Mouse (Mus musculus): ENCODE data around the gene Gphn. TPM values are rescaled to one million over a fixed set of nuclear protein-coding genes. Genes with fewer than 3 reads are reported as not detected.

Gphn gene
- polyA plus RNA-seq, 1 experiment from 2014 or later: 14.6 TPM

DNA sequence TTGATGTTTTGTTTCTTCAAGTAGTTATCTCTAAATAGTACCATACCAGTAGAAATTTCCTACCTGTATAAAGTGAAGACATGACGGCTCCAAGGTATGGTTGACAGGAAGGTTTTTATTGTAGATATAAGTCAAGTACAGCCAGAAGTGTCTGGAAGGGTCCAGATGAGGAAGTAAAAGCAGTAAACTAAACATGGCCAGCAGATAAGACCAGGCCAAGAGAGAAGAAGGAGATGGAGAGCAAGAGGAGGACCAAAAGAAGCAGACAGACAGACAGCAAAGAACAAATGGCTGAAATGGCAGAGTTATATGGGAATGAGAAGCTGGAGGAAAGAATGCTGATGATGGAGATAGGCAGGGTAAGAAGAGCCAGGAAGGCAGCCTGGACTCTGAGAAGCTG, 419.1 kb downstream of the Gphn start:
- TF ChIP-seq CTCF (IDR thresholded peaks at IDR 0.05; ENCODE audit: low read depth) (no peak), EP300 (optimal IDR thresholded peaks at IDR 0.05) (no peak)
- whole genome bisulfite sequencing: 86% methylated on average over 1 of the region's 1 CpGs
- H3K9me3 ChIP-seq (ENCODE audit: control insufficient read depth, low read length): no peaks in the 10 kb centered on the region
- no peak overlapping the region for H3K4me2 ChIP-seq (replicated peaks; ENCODE audit: low read depth)
- no peaks in the 10 kb centered on the region for H3K27me3 ChIP-seq (ENCODE audit: control insufficient read depth, insufficient read depth, low read length)
- no peak overlapping the region for H3K9ac ChIP-seq (ENCODE audit: low read length)
- no peak for ATAC-seq (ENCODE audit: low FRiP score, low TSS enrichment)
- H3K4me1 ChIP-seq (replicated peaks; ENCODE audit: control insufficient read depth, insufficient read depth): no peaks in the 10 kb centered on the region
- no peaks in the 10 kb centered on the region for H3K36me3 ChIP-seq (ENCODE audit: control insufficient read depth, insufficient read depth, low read length)
- DNase-seq (ENCODE audit: low spot score): no peak
- H3K27ac ChIP-seq (replicated peaks): no peak overlapping the region
- no peak overlapping the region for H3K4me3 ChIP-seq (ENCODE audit: low read depth, low read length)

DNA sequence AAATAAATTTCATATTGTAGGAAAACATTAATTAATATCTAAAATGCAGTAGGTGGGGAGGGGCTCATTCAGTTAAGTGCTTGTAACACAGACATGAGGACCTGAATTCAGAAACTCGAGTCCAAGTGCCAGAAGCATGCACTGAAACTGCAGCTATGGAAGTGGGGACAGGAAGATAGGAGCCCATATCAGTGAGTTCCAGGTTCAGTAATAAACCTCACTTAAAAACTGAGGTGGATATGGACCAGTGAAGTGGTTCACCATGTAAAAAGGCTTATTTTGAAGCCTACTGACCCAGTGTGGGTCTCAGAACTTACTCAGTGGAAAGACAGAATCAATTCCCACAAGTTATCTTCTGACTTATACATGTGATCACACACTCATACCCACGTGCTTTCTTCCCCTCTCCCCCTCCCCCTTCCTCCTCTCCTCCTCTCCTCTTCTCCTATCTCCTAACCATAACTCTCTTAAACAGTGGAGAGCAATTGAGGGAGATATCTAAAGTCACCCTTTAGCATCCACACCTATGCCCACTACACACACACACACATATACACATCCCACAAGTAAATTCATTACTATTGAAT, 433.6 kb downstream of the Gphn start:
- no peak for DNase-seq (ENCODE audit: low spot score)
- TF ChIP-seq CTCF (IDR thresholded peaks at IDR 0.05; ENCODE audit: low read depth): no peak
- no peak for TF ChIP-seq EP300 (optimal IDR thresholded peaks at IDR 0.05)
- WGBS: 51% methylated on average over 2 of the region's 2 CpGs

DNA sequence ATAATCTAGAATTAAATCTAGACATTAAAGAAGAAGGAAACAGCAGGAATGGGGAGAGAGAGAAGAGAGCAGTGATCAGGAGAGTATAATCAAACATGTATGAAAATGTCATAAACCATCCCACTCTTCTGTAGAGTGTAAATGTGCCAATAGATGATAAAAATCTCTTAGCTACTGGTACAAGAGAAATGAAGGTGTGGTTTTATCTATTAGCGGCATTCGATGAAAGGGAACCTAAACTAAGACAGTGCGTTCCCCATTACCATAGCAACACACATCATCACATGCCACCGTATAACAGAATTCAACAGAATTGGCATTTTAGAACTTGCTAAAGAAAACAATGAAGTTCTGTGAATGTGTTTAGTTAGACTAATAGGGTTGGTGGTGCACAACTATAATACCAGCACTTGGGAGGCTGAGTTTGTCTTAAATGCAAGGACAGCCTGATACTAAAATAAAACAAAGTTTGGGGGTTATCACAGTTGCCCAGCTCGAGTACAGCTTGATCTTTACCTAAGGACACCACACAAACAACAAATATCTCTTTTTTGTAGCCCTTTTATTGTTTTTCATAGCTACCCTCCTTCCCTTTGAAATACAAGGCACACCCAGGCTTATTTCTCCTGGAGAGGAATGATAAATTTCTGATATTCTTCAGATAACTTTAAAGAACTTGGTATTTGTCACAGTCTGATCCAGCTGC, 452.1 kb downstream of the Gphn start:
- no peaks in the 10 kb centered on the region for H3K36me3 ChIP-seq (ENCODE audit: control insufficient read depth, insufficient read depth, low read length)
- H3K27ac ChIP-seq (replicated peaks): no peak overlapping the region
- H3K4me3 ChIP-seq (ENCODE audit: low read depth, low read length): no peak overlapping the region
- no peak for DNase-seq (ENCODE audit: low spot score)
- no peaks in the 10 kb centered on the region for H3K27me3 ChIP-seq (ENCODE audit: control insufficient read depth, insufficient read depth, low read length)
- H3K9me3 ChIP-seq (ENCODE audit: control insufficient read depth, low read length): no peaks in the 10 kb centered on the region
- TF ChIP-seq CTCF (IDR thresholded peaks at IDR 0.05; ENCODE audit: low read depth): no peak
- no peak for TF ChIP-seq EP300 (optimal IDR thresholded peaks at IDR 0.05)
- H3K9ac ChIP-seq (ENCODE audit: low read length): no peak overlapping the region
- H3K4me1 ChIP-seq (replicated peaks; ENCODE audit: control insufficient read depth, insufficient read depth): no peaks in the 10 kb centered on the region
- no peak overlapping the region for H3K4me2 ChIP-seq (replicated peaks; ENCODE audit: low read depth)
- ATAC-seq (ENCODE audit: low FRiP score, low TSS enrichment): no peak
- WGBS: 89% methylated on average over 5 of the region's 5 CpGs

More for the DNA sequence above, 433.6 kb downstream of the Gphn start:
- Histone ChIP-seq H3K9me3 (ENCODE audit: control insufficient read depth, low read length) (no peaks in the 10 kb centered on the region), H3K4me2 (replicated peaks; ENCODE audit: low read depth) (no peak overlapping the region), H3K27ac (replicated peaks) (no peak overlapping the region), H3K9ac (ENCODE audit: low read length) (no peak overlapping the region), H3K27me3 (ENCODE audit: control insufficient read depth, insufficient read depth, low read length) (no peaks in the 10 kb centered on the region), H3K4me1 (replicated peaks; ENCODE audit: control insufficient read depth, insufficient read depth) (no peaks in the 10 kb centered on the region), H3K4me3 (ENCODE audit: low read depth, low read length) (no peak overlapping the region), H3K36me3 (ENCODE audit: control insufficient read depth, insufficient read depth, low read length) (no peaks in the 10 kb centered on the region)
- no peak for ATAC-seq (ENCODE audit: low FRiP score, low TSS enrichment)

DNA sequence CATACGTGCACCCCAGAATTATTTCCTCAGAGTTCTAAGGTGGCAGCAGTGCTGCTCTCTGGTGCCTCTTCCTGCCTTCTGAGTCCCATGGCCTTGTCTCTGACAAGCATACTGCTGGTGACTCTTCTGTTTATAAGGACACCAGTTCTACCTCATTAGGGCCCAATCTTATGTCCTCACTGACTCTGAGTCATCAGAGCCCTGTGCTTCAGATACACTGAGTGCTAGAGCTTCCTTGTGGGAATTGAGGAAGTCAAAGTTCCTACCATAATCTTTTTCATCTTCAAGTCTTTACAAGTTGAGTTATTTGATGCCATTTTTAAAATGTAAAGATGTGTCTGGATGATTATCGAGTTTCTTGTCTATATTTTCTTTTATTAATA, 452.6 kb downstream of the Gphn start:
- TF ChIP-seq EP300 (optimal IDR thresholded peaks at IDR 0.05) (no peak), CTCF (IDR thresholded peaks at IDR 0.05; ENCODE audit: low read depth) (no peak)
- 81% methylated on average over 2 of the region's 2 CpGs for WGBS

DNA sequence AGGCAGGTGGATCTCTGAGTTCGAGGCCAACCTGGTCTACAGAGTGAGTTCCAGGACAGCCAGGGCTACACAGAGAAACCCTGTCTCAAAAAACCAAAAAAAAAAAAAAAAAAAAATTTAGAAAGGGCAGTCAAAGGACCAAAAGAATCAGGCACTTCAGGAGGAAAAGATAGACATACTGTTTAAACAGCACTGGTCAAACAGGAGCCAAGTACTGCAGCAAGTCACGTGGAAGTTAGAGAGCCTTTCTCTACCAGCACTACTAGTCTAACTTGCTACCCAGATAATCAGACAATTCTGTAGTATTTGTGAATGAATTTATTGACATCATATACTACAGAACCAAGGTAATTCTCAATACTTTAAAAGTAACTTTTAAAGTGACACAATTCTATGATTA, 454.9 kb downstream of the Gphn start:
- TF ChIP-seq CTCF (IDR thresholded peaks at IDR 0.05; ENCODE audit: low read depth) (no peak), EP300 (optimal IDR thresholded peaks at IDR 0.05) (no peak)
- H3K36me3 ChIP-seq (ENCODE audit: control insufficient read depth, insufficient read depth, low read length): no peaks in the 10 kb centered on the region; the same call in 1 of the 2 replicates
- DNase-seq (ENCODE audit: low spot score): no peak
- no peak overlapping the region for H3K4me2 ChIP-seq (replicated peaks; ENCODE audit: low read depth)
- H3K9ac ChIP-seq (ENCODE audit: low read length): no peak overlapping the region
- H3K27me3 ChIP-seq (ENCODE audit: control insufficient read depth, insufficient read depth, low read length): no peaks in the 10 kb centered on the region
- ATAC-seq (ENCODE audit: low FRiP score, low TSS enrichment): no peak
- WGBS: 69% methylated on average over 2 of the region's 2 CpGs
- H3K9me3 ChIP-seq (ENCODE audit: control insufficient read depth, low read length): no peaks in the 10 kb centered on the region
- no peaks in the 10 kb centered on the region for H3K4me1 ChIP-seq (replicated peaks; ENCODE audit: control insufficient read depth, insufficient read depth)
- no peak overlapping the region for H3K27ac ChIP-seq (replicated peaks)
- H3K4me3 ChIP-seq (ENCODE audit: low read depth, low read length): no peak overlapping the region

More for the DNA sequence above, 452.6 kb downstream of the Gphn start:
- no peaks in the 10 kb centered on the region for H3K27me3 ChIP-seq (ENCODE audit: control insufficient read depth, insufficient read depth, low read length)
- H3K4me1 ChIP-seq (replicated peaks; ENCODE audit: control insufficient read depth, insufficient read depth): no peaks in the 10 kb centered on the region
- ATAC-seq (ENCODE audit: low FRiP score, low TSS enrichment) (no peak), DNase-seq (ENCODE audit: low spot score) (no peak)
- no peak overlapping the region for H3K9ac ChIP-seq (ENCODE audit: low read length)
- no peak overlapping the region for H3K27ac ChIP-seq (replicated peaks)
- no peak overlapping the region for H3K4me2 ChIP-seq (replicated peaks; ENCODE audit: low read depth)
- no peaks in the 10 kb centered on the region; the same call in 1 of the 2 replicates for H3K36me3 ChIP-seq (ENCODE audit: control insufficient read depth, insufficient read depth, low read length)
- H3K9me3 ChIP-seq (ENCODE audit: control insufficient read depth, low read length): no peaks in the 10 kb centered on the region
- H3K4me3 ChIP-seq (ENCODE audit: low read depth, low read length): no peak overlapping the region

DNA sequence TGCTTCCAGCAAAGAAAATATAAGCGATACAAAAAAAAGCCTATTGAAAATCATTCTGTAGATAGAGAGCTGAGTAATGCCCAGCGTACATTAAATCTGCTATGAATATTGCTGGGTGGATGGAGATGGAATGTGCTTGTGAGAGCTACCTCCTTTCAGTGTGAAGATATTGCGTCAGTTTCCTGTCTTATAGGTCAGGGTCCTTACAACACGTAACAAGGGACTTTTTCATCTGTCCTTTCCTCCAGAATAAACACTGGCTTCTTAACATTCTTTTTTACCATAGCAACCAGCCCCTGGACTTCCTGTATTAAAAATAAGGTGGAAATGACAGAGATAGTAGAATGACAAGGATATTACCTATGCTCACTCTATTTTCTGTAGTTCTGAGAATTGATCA, 456.1 kb downstream of the Gphn start:
- H3K27ac ChIP-seq (replicated peaks): no peak overlapping the region
- H3K9me3 ChIP-seq (ENCODE audit: control insufficient read depth, low read length): no peaks in the 10 kb centered on the region
- H3K4me1 ChIP-seq (replicated peaks; ENCODE audit: control insufficient read depth, insufficient read depth): no peaks in the 10 kb centered on the region
- no peak overlapping the region for H3K9ac ChIP-seq (ENCODE audit: low read length)
- ATAC-seq (ENCODE audit: low FRiP score, low TSS enrichment): no peak
- WGBS: 71% methylated on average over 4 of the region's 4 CpGs
- TF ChIP-seq CTCF (IDR thresholded peaks at IDR 0.05; ENCODE audit: low read depth) (no peak), EP300 (optimal IDR thresholded peaks at IDR 0.05) (no peak)
- H3K4me3 ChIP-seq (ENCODE audit: low read depth, low read length): no peak overlapping the region
- H3K27me3 ChIP-seq (ENCODE audit: control insufficient read depth, insufficient read depth, low read length): no peaks in the 10 kb centered on the region
- H3K4me2 ChIP-seq (replicated peaks; ENCODE audit: low read depth): no peak overlapping the region
- H3K36me3 ChIP-seq (ENCODE audit: control insufficient read depth, insufficient read depth, low read length): no peaks in the 10 kb centered on the region; the same call in 1 of the 2 replicates
- DNase-seq (ENCODE audit: low spot score): no peak

Data from stomach, postnatal 0 days (tissue).